Mouse (Mus musculus): ENCODE data around the gene Dusp13.

The Dusp13 gene

GRCm38 (mm10) chr14:21750881-21751542 is at the start of gene Dusp13:
Gene Dusp13, minus strand, starts transcription at chr14:21751181.
- DNase-seq (ENCODE audit: low spot score), result peak; percentile 58

DNA sequence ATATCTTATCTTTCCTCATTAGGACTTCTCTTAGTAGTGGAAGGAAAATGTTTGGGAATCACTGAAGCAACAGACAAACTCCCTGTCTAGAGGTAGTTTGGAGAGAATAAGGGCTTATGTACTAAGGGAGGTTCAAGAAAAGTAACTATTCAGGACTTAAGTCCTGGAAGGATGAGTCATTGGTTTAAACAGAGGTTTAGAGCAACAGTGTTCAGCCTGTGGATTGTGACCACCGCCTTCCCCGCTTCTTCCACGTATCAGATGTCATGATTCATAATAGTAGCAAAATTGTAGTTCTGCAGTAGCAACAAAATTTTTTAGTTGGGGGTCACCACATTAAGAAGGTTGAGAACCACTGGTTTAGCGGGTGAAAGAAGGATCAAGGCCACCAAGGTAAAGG is 49.7 kb upstream of the Dusp13 start:
- no peak for DNase-seq (ENCODE audit: low spot score)

- DNase-seq (ENCODE audit: low spot score), result no peak
Measured at GRCm38 (mm10) chr14:21792250-21792649, 41.3 kb upstream of the Dusp13 start.

GRCm38 (mm10) chr14:21791722-21792121 is 40.7 kb upstream of the Dusp13 start:
- no peak for DNase-seq (ENCODE audit: low spot score)

DNA sequence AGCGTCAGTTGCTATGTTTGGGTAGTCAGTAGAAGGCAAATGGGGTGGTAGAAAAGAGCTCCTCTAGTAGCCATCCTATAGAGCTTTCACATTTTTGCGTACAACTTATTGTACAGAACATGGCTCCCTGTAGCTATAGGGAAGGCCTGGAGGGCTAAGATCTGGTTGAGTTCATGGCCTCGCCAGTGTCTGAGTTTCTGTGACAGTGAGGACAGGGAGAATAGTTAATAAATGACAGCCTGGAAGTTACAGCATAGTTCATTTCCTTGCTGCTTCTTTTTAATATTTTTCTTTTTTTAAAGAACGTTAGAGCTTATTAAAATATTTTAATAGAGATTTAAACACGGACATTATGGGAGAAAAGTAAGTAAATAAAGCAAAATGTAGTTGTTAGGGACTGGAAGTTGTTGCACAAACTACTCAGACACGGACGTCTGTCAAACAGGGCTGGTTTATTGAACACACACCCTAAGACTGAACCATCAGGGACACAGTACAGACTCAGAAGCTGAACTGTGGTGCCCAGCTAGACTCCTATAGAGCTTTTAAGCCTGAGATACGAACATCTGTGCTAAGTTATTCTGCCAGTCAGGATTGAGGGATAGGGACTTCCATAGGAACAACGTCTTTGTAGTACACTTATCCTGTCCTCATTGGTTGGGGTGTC is 39.7 kb upstream of the Dusp13 start:
- no peak for DNase-seq (ENCODE audit: low spot score)

DNA sequence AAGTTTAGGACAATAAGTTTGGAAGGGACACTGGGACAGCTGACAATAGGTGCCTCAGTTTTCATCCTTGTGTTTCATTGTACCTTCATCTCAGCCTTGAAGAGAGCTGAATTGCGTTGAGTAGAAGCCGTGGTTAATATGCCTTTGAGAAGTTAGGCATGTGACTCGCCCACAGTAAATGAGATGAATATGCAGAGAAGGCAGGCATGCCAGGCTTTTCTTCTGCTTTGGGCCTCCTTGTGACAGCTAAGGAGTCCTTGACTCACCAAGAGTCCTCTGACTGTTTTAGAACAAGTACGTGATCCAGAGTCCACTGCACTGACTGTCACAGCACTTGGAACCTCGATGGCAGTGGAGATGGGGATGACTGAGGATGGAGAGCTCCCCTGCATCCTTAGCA is 37.1 kb upstream of the Dusp13 start:
- no peak for DNase-seq (ENCODE audit: low spot score)

DNA sequence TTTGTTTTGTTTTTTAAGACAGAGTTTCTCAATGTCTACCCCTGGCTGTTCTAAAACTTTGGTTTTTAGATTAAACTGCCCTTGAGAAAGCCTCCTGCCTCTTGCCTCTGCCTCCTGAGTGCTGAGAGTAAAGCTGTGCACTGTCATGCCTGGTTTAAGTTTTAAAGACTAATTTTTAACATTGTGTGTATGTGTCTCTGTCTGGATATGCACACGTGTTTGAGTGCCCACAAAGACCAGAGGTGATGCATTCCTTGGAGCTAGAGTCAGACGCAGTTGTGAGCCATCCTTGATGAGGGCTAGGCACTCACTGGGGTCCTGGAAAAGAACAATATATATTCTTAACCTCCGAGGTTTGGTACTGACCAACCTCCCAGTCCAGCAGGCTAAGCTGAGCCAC is 36.4 kb upstream of the Dusp13 start:
- no peak for DNase-seq (ENCODE audit: low spot score)

- DNase-seq (ENCODE audit: low spot score), result no peak
Measured at GRCm38 (mm10) chr14:21786500-21786899, 35.5 kb upstream of the Dusp13 start.

DNA sequence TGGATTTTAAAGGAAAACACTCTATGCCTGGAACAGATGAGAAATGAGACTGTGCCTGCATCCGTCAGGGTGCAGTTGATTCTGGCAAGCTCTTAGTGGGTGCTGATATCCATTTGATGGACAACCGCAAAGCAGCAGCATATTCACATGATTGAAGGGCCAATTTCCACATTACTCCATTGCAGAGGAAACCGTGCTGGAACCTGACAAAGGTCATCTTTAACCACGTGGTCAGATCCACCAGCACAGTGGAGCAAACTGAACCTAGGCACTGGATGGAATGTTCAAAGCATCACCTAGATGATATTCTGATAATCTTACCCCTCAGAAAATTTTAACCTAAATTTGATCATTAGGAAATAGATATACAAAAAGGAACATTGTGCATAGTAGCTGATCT is 25.2 kb upstream of the Dusp13 start:
- DNase-seq (ENCODE audit: low spot score), result no peak

GRCm38 (mm10) chr14:21773946-21774345 is 23.0 kb upstream of the Dusp13 start:
- DNase-seq (ENCODE audit: low spot score), result no peak

DNA sequence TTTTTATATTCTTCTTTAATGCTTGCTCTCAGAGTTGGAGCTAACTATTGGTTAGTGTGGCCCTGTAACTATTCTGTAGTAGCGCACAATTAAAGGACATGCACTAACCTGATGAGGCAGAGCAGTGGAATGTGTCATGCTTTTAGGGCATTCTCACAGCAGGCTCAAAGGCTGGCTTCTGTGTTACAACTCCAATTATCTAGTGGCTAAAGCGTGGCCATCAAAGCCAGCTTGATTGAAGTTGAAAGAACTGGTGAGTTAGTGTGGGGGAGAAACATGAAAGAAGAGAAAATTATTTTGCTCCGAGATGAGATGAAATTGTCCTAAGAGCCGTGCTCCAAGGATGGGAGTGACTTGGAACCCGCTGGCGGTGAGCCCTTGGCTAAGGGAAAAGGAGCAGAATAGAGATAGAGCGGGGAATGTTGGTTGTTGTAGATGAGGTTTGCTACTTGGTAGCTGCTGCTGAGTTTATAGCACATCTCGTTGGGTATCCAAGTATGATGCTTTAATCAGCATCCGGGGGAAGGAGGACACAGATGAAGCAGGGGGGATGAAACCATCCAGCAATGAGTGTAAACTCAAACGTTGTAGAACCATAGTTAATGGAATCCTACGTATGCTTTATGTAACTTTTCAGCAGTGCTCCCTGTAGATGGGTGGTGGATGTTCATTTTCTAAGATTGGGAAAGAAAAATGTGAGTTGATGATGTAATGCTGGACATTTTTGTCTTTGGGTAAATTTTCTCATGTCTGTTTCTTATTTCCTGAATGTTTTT is 21.7 kb upstream of the Dusp13 start:
- peak; percentile 66 for DNase-seq (ENCODE audit: low spot score)

DNA sequence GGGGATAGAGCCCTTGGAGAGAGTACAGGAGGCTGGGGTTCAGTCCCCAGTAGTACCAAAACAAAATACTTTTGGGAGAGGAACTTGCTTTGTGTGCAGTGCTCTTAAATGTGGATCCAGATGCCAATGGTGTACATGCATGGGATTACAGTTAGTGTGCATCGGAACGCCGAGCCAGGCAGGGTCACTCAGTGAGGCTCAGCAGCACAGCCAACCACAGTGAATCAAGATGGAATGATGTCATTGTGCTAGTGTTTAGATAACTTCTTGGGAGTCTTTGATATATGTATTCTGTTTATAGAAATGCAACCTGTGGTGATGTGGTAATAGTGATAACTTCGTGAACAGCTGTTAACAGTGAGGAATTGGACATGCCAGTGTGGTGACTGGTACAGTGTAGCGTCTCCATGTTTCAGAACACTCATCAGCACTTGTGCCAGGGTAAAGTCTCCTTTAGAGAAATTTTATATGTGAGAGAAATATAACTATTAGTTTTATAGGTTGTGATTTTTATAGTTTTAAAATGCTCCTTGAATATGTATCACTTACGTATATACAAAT is 15.5 kb upstream of the Dusp13 start:
- DNase-seq (ENCODE audit: low spot score), result no peak

DNA sequence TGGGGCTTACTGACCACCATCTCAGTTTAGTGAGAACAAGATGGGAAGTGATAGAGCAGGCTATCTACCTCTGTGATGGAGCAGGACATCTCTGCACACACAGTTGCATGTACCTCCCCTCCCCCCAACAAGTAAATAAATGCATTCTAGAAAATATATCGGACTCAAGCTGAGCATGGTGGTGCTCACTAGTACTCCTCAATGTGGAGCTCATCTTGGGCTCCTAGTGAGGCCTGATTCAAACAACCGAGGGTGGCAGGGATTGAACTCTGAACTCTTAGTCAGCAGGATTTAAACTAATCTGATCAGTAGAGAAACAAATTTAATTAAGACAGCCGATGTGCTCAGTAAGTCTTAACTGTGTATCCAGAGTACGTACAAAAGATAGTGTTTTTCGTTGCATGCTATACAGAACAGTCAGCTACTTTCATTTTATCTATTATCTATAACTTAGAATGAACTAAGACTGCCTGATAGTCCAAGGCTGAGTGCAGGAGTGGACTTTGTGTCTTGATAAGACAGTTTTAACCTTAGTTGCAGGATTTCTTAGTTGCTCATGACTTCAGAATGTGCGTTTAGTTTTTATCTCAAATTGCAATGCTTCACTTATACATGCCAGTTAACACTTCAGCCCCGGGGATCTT is 14.9 kb upstream of the Dusp13 start:
- DNase-seq (ENCODE audit: low spot score), result no peak

DNA sequence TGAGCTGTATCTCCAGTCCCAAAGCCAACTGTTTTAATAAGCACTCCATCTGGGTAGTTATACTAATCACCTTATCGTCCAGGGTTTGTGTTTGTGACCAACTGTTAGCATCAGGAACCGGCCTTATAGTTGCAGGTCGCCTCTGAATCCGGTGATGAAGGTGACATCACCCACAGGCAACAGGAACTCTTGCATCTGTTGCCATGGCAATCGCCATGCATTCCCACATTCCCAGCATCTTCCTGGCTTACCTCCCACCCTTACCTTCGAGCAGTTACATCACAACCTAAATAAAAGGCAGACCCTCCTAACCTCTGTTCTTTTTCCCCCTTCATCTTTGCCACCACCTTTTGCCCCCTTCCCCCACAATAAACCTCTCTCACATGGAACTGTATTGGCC is 13.7 kb upstream of the Dusp13 start:
- no peak for DNase-seq (ENCODE audit: low spot score)

- DNase-seq (ENCODE audit: low spot score), result no peak
Measured at GRCm38 (mm10) chr14:21763736-21764135, 12.8 kb upstream of the Dusp13 start.

DNA sequence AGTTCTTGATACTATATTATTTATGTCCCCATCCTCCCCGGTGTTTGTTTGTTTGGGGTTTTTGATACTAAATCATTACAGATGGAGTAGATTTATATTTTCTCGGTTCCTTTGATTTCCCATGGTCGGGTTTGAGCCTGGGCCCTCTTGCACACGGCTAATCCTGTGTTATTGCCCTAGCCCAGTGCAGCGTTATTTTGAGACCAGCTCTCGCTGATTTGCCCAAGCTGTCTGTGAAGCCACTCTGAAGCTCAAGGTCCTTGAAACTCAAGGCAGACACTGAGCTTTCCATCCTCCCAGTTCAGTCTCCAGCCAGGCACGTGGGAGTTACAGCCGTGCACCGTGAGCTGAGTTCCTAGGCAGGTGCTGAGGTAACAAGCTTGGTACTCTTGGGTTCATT is 10.6 kb upstream of the Dusp13 start:
- DNase-seq (ENCODE audit: low spot score), result no peak

GRCm38 (mm10) chr14:21753367-21753766 is 2.4 kb upstream of the Dusp13 start:
- DNase-seq (ENCODE audit: low spot score), result no peak

DNA sequence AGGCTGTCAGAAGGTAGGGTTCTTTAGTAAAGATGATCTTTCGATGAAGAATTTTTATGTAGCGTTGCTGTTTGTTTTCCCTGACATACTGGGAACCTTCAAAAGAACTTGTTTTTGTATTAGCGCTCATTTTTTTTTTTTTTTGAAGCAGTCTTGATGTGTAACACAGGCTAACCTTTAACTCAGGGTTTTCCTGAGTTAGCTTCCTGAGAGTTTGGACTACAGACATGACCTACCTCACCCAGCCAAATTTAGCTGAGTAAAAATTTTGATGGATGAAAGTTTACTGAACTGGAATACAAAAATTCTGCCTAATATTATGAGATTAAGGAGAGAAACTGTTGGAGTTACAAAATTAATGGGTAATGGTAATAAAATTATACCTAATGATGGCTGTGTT is 1.4 kb upstream of the Dusp13 start:
- no peak for DNase-seq (ENCODE audit: low spot score)

- peak; percentile 90 for DNase-seq (ENCODE audit: low spot score)
Measured at GRCm38 (mm10) chr14:21750008-21750880, 737 bp downstream of the Dusp13 start, which contains the start of gene Samd8. Gene Samd8, plus strand, starts transcription at chr14:21750531.

DNA sequence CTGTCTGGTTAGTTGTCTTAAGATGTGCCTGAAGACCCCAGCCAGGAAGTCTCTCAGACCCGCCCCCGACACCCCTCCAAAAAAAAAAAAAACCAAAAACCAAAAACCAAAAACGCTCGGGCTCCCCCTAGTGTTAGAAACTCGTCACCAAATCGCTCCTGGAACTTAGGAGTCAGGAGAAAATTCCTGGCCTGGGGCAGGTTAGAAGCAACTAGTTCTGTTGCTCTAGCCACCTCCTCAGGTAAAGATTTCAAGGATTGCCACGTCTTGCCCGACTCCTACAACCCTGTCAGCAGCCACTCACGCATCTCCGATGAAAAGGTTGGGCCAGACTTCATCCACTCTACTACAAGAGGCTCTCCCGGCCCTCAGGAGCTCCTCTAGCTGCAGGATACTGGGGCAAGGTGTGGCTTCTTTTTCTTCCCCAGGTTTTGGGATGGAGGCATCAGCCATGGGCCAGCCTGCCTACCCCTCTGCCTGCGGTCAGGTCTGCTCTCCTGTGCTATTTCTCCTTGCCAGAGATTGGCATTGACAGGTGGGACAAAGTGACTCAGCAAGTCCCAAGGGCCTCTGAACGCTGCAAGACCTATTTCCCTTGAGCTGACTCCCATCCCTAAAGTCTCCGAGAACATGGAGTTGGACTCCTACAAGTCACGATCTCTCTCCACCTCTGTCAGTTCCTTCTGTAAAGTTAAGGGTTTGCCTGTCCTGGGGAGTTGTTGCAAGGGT is 2.7 kb downstream of the Dusp13 start:
- peak; percentile 72 for DNase-seq (ENCODE audit: low spot score)

Measured in retina, embryonic 14.5 days (tissue).